Mouse (Mus musculus) CH12.LX (cell line): Measurements from ENCODE around the gene Cobll1.

Experiments used
- CTCF ChIP-seq, 2 experiments: IDR thresholded peaks in 1 of 2; conservative IDR thresholded peaks in 1 of 2; 2 replicates each; pipeline ENCODE4 v1.5.1; 2011 to 2012; ENCODE audit warnings: low read depth in 2 of 2, low read length in 2 of 2, improper control_type of control experiment in 1 of 2, inconsistent platforms in 1 of 2, mild to moderate bottlenecking in 1 of 2, moderate library complexity in 1 of 2
- NELFE ChIP-seq: IDR thresholded peaks from 2 replicates; pipeline ENCODE4 v1.6.1; 2011; ENCODE audit warnings: low read depth, low read length, improper control_type of control experiment
- POLR2A ChIP-seq: IDR thresholded peaks from 2 replicates; pipeline ENCODE4 v1.6.1; 2011; ENCODE audit warnings: low read depth, mild to moderate bottlenecking, improper control_type of control experiment, low read length
- RCOR1 ChIP-seq: conservative IDR thresholded peaks from 2 replicates; pipeline ENCODE4 v1.6.1; 2012; ENCODE audit warnings: low read depth, mild to moderate bottlenecking, inconsistent platforms, low read length, improper control_type of control experiment

DNA sequence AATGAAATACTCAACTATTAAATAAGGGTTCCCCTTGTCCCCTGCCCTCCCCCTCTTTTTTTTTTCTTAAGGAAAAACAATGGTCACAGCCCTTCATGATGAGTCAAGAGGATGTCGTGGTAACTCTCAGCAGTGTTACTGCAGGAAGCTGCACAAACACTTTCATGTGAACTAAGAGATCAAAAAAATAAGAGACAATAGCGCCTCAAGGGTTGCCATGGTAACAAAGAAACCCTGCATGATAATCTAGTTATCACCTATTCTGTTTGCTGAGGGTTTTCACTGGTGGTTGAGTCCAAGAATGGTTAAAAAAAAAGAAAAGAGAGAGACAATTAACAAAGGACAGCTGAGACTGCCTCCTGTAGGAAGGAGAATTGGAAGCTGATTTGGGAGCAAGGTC is 56.5 kb downstream of the Cobll1 start:
- TF ChIP-seq NELFE (no peak), CTCF (conservative IDR thresholded peaks at IDR 0.05 in 1 of 2, IDR thresholded peaks at IDR 0.05 in 1 of 2; ENCODE audit: low read depth in 2 of 2, low read length in 2 of 2) (no peak), RCOR1 (no peak), POLR2A (no peak)
